Mouse (Mus musculus): ENCODE data around the gene Tspan31.

- TF ChIP-seq GATA1 (IDR thresholded peaks at IDR 0.05; ENCODE audit: borderline replicate concordance, low read length) (no peak), FLI1 (IDR thresholded peaks at IDR 0.05; ENCODE audit: low read length) (no peak)
These were observed 20.7 kb upstream of the Tspan31 start for GRCm38 (mm10) chr10:127090560-127091411.
